Mouse (Mus musculus) gastrocnemius, postnatal 36 days (tissue): ENCODE measurements around the gene Dpt. TPM values are rescaled to one million over a fixed set of nuclear protein-coding genes. Genes with fewer than 3 reads are reported as not detected.

Experiments
- total RNA-seq, 2 experiments: library from RNA; stranded (reverse); gene quantifications; 2 replicates each; pipeline ENCODE4 v1.2.3; 2021

Gene Dpt
- total RNA-seq, 2 experiments from 2014 or later = 48.2 to 49.4 TPM

Other genes starting within 250 kb of the Dpt start
- gene Xcl1, start 138.9 kb downstream of the Dpt start, total RNA-seq = not detected